Mouse (Mus musculus) A20 (cell line): ENCODE data around the gene Arl16.

Experiments used
- DNase-seq: peaks from one replicate; pipeline ENCODE4 v3.0.0-alpha.2; 2011; ENCODE audit warnings: low read depth, low spot score

Gene Arl16

GRCm38 (mm10) chr11:120492024-120492877 is 24.8 kb upstream of the Arl16 start:
- DNase-seq = peak; percentile 86

GRCm38 (mm10) chr11:120491317-120492023 is 24.1 kb upstream of the Arl16 start, which contains the start of gene Slc25a10:
Slc25a10 (plus strand) TSS chr11:120491840.
- DNase-seq = peak; percentile 93

- DNase-seq = no peak
Observed at GRCm38 (mm10) chr11:120490291-120491046, 23.1 kb upstream of the Arl16 start.

- peak; percentile 84 for DNase-seq
Observed at GRCm38 (mm10) chr11:120489054-120489761, 21.8 kb upstream of the Arl16 start.

GRCm38 (mm10) chr11:120488516-120488915 is 21.1 kb upstream of the Arl16 start:
- no peak for DNase-seq

- DNase-seq = no peak
Observed at GRCm38 (mm10) chr11:120485251-120485650, 17.8 kb upstream of the Arl16 start.

GRCm38 (mm10) chr11:120484265-120484981 is 17.0 kb upstream of the Arl16 start, which contains the start of gene Mrpl12:
Mrpl12 (plus strand) TSS chr11:120484613.
- peak; percentile 94 for DNase-seq

GRCm38 (mm10) chr11:120483448-120483934 is 16.1 kb upstream of the Arl16 start:
- DNase-seq = no peak

GRCm38 (mm10) chr11:120472052-120472451 is 4.6 kb upstream of the Arl16 start:
- no peak for DNase-seq

GRCm38 (mm10) chr11:120467736-120468092 is 307 bp upstream of the Arl16 start:
- no peak for DNase-seq

- no peak for DNase-seq
Observed at GRCm38 (mm10) chr11:120465521-120465920, 1.9 kb downstream of the Arl16 start.

- no peak for DNase-seq
Observed at GRCm38 (mm10) chr11:120464365-120464764, 3.0 kb downstream of the Arl16 start.

GRCm38 (mm10) chr11:120463536-120463935 is 3.9 kb downstream of the Arl16 start:
- DNase-seq = no peak

GRCm38 (mm10) chr11:120458847-120459597 is 8.4 kb downstream of the Arl16 start:
- DNase-seq = peak; percentile 37

GRCm38 (mm10) chr11:120457772-120458751 is 9.3 kb downstream of the Arl16 start, which contains the start of the genes Oxld1 and Ccdc137:
Oxld1 (minus strand) TSS chr11:120458068.
Ccdc137 (plus strand) TSS chr11:120458115.
- DNase-seq = peak; percentile 91

GRCm38 (mm10) chr11:120457370-120457769 is 10.0 kb downstream of the Arl16 start:
- no peak for DNase-seq

GRCm38 (mm10) chr11:120455413-120455812 is 12.0 kb downstream of the Arl16 start:
- no peak for DNase-seq

- no peak for DNase-seq
Observed at GRCm38 (mm10) chr11:120454965-120455364, 12.4 kb downstream of the Arl16 start.
